Mouse (Mus musculus): ENCODE measurements at regions not wholly inside any gene's neighbourhood (a gene's known extent, or its start where the extent isn't known, plus 50 kb on each side); places are given as distances from the start of the nearest gene placed in this dataset.

GRCm38 (mm10) chr2:30699797-30700454, 103.5 kb downstream of the 1700001O22Rik start:
- peak in 1 of 2 experiments; percentile 94 for DNase-seq (ENCODE audit: low spot score in 2 of 2)

DNA sequence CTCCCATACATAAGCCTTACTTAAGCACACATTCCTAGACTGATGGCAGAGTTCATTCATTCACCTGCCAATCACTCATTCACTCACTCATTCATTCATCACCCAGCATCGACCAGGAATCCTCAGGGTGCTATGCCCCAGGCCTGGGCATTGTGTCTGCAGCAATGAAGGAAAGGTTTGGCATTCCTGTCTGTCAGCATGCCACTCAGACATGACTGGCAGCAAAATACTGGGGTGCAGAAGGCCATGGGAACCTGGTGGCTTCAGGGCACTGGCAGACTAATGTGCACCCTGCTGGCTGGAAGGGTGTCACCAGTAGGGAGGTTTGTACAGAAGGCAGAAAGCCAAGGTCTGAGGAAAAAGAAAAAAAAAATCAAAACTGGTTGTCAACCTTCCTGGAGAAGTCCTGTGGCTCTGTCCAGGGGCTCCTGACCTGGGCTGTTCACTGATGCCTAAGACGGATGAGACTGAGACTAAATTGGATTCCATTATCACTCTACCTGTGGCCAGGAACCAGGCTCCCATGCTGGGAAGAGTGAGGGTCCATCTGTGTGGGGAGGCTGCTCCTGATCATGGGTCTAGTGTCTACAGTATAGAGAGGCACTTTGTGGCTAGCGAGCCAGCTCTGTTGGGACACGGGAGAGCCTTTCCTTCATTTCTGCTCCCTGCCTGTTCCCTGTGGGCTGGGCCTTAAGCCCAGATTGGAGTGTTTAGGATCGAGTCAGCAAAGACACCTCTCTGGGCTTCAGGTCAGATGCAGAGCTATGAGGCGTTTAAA, 104.1 kb downstream of the Cstad start:
- no peak for DNase-seq (ENCODE audit: low spot score in 2 of 2)

GRCm38 (mm10) chr2:30697851-30698250, 103.0 kb downstream of the Cstad start:
- no peak for DNase-seq (ENCODE audit: low spot score in 2 of 2)

- no peak for DNase-seq (ENCODE audit: low spot score in 2 of 2)
These were observed 101.1 kb downstream of the Cstad start for GRCm38 (mm10) chr2:30695771-30696456.

DNA sequence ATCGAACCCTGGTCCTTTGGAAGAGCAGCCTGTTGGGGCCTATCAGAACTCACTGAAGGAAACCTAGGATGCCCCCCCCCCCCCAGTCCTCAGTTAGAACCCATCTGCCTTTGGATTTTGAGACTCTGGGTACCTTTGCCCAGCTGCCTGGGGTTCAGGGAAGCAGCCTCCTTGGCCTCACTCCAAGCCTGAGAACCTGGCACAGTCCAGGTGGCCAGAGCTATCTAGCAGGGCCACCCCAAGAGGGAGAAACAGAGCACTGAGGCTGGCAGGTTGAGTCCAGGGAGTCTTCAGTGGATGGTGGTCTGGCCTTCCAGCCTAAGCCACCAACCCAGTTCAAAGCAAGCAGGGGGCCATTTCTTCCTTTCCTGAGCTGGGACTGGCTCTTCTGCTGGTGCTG, 100.2 kb downstream of the Cstad start:
- DNase-seq (ENCODE audit: low spot score in 2 of 2) = no peak

DNA sequence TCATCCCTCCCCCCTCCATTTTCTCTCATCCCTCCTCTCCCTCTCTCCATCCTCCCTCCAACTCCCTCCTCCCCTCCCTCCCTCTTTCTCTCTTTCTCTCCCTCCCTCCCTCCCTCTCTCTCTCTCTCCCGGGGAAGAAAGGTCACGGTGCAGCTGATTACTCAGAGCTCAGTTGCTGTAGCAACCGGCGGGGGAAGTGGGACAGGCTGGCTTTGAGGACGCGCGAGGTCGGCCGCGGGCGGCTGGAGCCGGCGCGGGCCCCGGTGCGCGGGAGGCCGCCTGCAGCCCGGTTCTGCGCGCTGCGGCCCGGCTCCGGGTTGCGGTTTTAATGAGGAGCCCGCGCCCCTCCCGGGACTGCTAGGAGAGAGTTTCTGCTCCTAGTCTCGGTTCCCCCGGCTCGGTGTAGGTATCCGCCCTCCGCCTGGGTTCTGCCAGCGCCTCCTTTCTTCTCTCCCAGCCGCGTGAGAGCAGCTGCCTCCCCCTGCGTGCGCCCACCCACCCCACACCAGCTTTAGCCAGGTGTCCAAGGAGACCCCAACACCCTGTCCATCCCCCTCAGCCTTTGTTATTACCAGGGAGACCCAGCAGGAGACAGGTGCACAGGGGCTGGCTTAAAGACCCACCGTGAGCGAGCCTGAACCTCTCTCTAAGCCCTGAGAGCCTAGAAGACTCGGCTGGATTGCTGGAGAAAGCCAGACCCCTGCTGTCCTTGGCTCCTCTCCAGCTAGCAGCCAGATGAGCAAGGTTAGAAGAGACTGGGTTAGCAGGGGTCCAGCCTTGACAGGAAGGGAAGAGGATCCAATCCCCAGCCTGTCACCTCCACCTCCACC, 98.6 kb downstream of the Cstad start:
- peak; percentile 80 to 87 for DNase-seq (ENCODE audit: low spot score in 2 of 2)

DNA sequence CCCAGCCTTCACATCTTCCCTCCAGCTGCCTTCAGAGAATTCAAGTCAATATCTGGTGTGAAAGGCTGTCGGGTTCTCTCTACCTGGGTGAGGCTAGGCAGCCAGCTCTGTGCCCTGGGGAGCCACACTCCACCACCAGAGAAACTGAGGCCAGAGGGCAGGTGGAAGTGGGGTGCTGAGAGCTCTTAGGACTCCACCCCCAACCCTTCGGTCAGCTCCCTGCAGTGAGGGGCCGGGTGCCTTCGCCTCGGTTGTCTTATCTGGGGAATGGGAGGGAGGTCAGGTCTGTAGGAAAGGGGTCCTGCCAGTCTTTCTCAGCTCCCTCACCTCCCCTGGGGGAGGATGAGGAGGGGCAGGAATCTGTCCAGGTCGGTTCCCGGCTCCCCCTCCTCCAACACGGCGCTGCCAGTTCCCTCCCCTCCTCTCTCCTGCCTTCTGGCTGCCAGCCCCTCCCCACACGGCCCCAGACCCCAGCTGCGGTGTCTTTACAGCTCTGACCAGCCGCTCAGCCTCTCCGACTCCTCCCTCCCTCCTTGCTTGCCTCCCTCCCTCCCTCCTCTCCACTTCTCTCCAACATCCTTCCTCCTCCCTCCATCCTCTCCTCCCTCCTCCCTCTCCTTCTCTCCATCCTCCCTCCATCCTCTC, 97.8 kb downstream of the Cstad start:
- no peak for DNase-seq (ENCODE audit: low spot score in 2 of 2)

DNA sequence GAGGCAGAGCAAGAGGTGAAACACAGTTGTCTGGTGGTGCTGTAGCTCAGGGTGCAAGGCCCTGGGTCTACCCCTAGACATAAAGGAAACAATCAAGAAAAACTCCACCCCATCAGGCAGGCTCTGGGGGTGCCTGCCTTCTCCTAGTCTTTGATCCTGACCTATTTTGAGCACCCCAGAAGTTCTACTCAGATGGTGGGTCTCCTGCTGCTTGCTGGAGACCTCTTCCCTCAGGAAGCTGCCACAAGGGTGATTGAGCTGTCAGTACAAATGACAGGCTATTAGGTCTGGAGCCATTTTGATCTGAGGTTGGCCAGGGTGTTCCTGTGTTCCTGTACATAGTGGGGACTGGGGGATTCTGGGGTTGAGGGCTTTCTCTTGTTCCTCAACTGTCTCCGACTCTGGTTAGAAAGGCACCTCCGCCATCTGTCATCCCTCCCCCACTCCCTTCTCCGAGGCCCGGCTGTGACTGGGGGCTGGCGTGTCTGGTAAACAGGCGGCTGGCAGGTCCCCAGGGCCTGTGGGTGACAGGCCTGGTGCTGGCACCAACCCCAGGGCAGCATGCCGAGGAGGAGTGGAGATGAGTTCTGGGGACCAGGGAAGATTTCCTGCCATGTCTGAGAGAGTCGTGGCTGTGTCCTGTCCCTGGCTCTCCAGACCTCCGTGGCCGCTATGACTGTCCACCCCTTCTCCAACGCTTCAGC, 97.2 kb downstream of the Cstad start:
- peak; percentile 91 to 96 for DNase-seq (ENCODE audit: low spot score in 2 of 2)

DNA sequence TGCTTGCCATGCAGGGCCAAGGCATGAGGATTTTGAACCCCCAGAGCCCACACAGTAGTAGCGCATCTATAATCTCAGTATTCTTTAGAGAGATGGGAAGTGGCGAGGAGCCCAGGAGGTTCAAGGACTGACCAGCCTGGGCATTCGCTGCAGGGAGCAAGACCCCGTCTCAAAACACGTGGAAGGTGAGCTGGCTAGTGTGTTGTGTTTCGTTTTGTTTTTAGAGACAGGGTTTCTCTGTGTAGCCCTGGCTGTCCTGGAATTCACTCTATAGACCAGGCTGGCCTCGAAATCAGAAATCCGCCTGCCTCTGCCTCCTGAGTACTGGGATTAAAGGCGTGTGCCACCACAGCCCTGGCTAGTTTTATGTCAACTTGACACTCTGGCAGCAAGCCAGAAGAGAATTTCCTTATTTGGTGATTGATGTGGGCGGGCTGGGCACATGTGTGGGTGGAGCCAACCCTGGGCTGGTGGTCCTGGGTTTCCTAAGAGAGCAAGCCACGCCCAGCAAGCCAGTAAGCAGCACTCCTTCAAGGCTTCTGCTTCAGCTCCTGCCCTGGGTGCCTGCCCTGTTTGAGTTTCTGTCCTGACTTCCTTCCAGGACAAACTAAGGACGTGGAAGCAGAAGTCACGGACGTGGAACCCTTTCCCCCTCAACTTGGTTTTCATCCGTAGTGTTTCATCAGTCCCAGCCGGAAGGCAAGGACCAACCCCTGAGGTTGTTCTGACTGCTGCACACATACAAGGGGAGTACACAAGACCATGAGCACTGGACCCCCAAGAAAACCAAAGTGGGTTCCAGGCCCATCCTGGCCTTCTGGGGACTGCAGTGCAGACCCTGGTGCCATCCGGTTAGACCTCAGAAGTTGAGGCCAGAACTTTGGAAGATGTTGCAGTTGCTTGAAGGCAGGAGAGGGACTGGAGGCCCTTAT, 96.4 kb downstream of the Cstad start:
- no peak for DNase-seq (ENCODE audit: low spot score in 2 of 2)

DNA sequence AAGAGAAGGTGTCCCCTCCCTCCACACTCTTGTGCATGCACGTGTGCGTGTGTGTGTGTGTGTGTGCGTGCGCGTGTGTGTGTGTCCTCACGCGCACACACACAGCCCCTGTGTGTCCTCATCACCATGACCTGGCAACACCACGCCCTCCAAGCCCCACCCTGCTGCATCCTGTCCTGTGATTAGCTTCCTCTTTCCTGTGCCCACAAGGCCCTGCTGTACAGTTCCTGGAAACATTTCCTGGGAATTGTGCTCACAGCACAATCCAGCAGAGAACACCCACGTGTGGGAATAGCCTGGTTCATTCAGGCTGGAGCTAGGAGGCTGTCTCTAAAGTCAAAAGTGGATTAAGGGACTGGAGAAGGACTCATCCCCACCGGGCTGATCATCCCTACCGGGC, 95.5 kb downstream of the Cstad start:
- DNase-seq (ENCODE audit: low spot score in 2 of 2) = no peak

- DNase-seq (ENCODE audit: low spot score in 2 of 2) = no peak
These were observed 93.6 kb downstream of the Cstad start for GRCm38 (mm10) chr2:30688402-30688801.

DNA sequence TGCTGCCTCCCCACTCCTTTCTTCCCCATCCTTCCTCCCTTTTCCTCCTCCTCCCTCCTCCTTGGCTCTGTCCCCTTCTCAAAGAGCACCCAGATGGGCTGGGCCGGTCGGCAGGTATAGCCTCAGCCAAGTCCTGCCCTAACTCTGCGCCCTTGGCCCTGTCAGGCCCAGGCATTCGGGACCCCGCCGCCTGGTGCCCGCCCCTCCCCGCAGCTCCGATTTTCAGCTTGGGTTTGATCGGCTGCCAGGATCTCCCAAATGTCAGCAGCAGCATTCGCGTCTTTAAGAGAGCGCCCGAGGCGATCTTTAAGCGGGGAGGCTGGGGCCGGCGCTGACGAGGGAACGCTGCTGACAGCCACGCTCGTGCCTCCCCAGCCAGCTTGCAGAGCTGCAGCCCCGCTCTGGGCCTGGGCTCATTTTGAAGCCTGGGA, 92.3 kb downstream of the Cstad start:
- DNase-seq (ENCODE audit: low spot score in 2 of 2) = peak in 1 of 2 experiments; percentile 51

GRCm38 (mm10) chr2:30686359-30686758, 91.5 kb downstream of the Cstad start:
- no peak for DNase-seq (ENCODE audit: low spot score in 2 of 2)

GRCm38 (mm10) chr2:30685137-30685860, 90.5 kb downstream of the Cstad start:
- DNase-seq (ENCODE audit: low spot score in 2 of 2) = no peak

DNA sequence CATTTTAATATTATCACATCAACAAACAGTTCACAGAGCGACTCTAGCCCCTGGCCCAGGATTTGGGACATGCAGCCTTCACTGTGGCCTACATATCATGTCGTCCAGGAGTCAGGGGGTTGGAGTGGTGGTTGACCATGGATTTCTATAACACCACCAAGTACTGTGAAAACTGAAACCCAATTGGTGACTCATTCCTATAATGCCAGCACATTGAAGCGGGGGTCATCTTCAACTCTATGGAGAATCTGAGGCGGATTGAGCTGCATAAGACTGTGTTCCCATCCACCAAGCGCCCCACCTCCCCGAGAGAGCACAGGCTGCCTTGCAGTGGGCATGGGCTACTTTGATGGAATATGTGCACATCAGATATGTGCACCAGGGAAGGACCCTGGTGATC, 89.6 kb downstream of the Cstad start:
- DNase-seq (ENCODE audit: low spot score in 2 of 2) = no peak

- DNase-seq (ENCODE audit: low spot score in 2 of 2) = no peak
These were observed 87.4 kb downstream of the Cstad start for GRCm38 (mm10) chr2:30682146-30682825.

DNA sequence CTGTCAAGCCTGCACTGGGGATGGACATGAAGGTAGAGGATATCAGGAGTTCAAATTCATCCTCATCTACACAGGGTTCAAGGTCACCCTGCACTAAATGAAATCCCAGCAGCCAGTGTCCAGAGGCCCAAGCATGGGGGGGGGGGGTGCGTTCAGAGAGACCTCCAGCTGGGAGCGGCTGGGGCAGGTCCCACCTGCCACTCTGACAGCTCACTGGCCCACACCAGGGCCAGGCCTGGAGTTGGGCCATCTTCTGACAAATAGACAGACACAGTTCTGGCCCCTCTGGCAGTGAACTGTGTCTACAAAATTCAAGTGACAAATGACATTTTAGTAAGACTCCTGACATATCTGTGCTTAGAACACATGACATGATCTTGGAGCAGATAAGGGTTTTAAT, 86.8 kb downstream of the Cstad start:
- no peak for DNase-seq (ENCODE audit: low spot score in 2 of 2)

GRCm38 (mm10) chr2:30679041-30679440, 84.2 kb downstream of the Cstad start:
- no peak for DNase-seq (ENCODE audit: low spot score in 2 of 2)

Measured in layer of hippocampus, adult 18-20 months (tissue).